Mouse (Mus musculus): ENCODE results near the gene Ndufa9. TPM values are rescaled to one million over a fixed set of nuclear protein-coding genes. Genes with fewer than 3 reads are reported as not detected.

Ndufa9 gene
- total RNA-seq, 2 experiments from 2014 or later = 163 to 166 TPM

GRCm38 (mm10) chr6:126783056-126783455 is 65.9 kb downstream of the Ndufa9 start:
- no peak for DNase-seq (ENCODE audit: low spot score in 2 of 2)
- intact Hi-C loops (cut with DNase I) = loop anchor here (10.0 kb wide), 1 partner anchor 218 kb away; no protein-coding TSS in a partner anchor

GRCm38 (mm10) chr6:126777889-126778288 is 71.0 kb downstream of the Ndufa9 start:
- DNase-seq (ENCODE audit: low spot score in 2 of 2) = no peak
- intact Hi-C loops (cut with DNase I) = no loop called here

- no peak for DNase-seq (ENCODE audit: low spot score in 2 of 2)
Observed at GRCm38 (mm10) chr6:126773873-126774272, 75.1 kb downstream of the Ndufa9 start.

GRCm38 (mm10) chr6:126772326-126772725 is 76.6 kb downstream of the Ndufa9 start:
- intact Hi-C loops (cut with DNase I) = no loop called here
- DNase-seq (ENCODE audit: low spot score in 2 of 2) = peak in 1 of 2 experiments; percentile 58

More at GRCm38 (mm10) chr6:126773873-126774272, 75.1 kb downstream of the Ndufa9 start:
- intact Hi-C loops (cut with DNase I) = no loop called here

Other genes with a start within 250 kb of the Ndufa9 start
- 10 to 100 TPM; 66.9 to 73.4 TPM for gene Kcna1, start 202.8 kb downstream of the Ndufa9 start, total RNA-seq (2021)
- 10 to 100 TPM; 76.4 to 78.5 TPM for gene Kcna6, start 108.5 kb downstream of the Ndufa9 start, total RNA-seq (2021)
- gene Akap3, start 4.0 kb upstream of the Ndufa9 start, total RNA-seq (2021) = under 1 TPM; 0.19 to 0.24 TPM
- gene Dyrk4, start 72.7 kb upstream of the Ndufa9 start, total RNA-seq (2021) = under 1 TPM in 1 of 2 experiments, not detected in 1; 0.37 TPM
- 1 to 10 TPM; 2.7 to 3.6 TPM for gene Rad51ap1, start 90.5 kb upstream of the Ndufa9 start, total RNA-seq (2021)
- 10 to 100 TPM; 35.1 to 44.9 TPM for gene D6Wsu163e, start 90.8 kb upstream of the Ndufa9 start, total RNA-seq (2021)
- gene Fgf6, start 166.4 kb upstream of the Ndufa9 start, total RNA-seq (2021) = not detected
- gene Fgf23, start 223.8 kb upstream of the Ndufa9 start, total RNA-seq (2021) = under 1 TPM; 0.49 to 0.64 TPM